Mouse (Mus musculus): Measurements from ENCODE around the gene Rps8. TPM values are rescaled to one million over a fixed set of nuclear protein-coding genes. Genes with fewer than 3 reads are reported as not detected.

Rps8 gene
- total RNA-seq, 1 experiment from 2014 or later, result 935 TPM

Small RNAs within 50 kb of the gene (microRNA-seq; reads per million reads assigned to microRNA genes)
- 0 reads per million in 2 experiments for gene Gm22398

Other genes with a start within 250 kb of the Rps8 start
- gene Urod, start 161.8 kb downstream of the Rps8 start, total RNA-seq (2021), result 121 and 129 TPM in 2 replicates
- gene Hectd3, start 160.9 kb downstream of the Rps8 start, total RNA-seq (2021), result 21.0 and 25.7 TPM in 2 replicates
- gene Eif2b3, start 136.8 kb downstream of the Rps8 start, total RNA-seq (2021), result 30.5 and 34.6 TPM in 2 replicates
- 7.9 and 8.3 TPM in 2 replicates for gene Ptch2, start 60.2 kb downstream of the Rps8 start, total RNA-seq (2021)
- gene Btbd19, start 30.5 kb downstream of the Rps8 start, total RNA-seq (2021), result 6.3 and 10.2 TPM in 2 replicates
- gene Tctex1d4, start 29.4 kb downstream of the Rps8 start, total RNA-seq (2021), result not detected in 2 replicates
- 8.4 and 19.0 TPM in 2 replicates for gene Plk3, start 22.3 kb downstream of the Rps8 start, total RNA-seq (2021)
- gene Kif2c, start 26.4 kb upstream of the Rps8 start, total RNA-seq (2021), result 7.1 and 7.2 TPM in 2 replicates
- gene Tmem53, start 95.7 kb upstream of the Rps8 start, total RNA-seq (2021), result 53.1 and 57.3 TPM in 2 replicates
- 2.2 and 2.4 TPM in 2 replicates for gene Armh1, start 95.9 kb upstream of the Rps8 start, total RNA-seq (2021)

All from adrenal gland, postnatal 14 days (tissue).